22 mouse cellular contexts compared by ENCODE assay signal in the genomic region with DNA sequence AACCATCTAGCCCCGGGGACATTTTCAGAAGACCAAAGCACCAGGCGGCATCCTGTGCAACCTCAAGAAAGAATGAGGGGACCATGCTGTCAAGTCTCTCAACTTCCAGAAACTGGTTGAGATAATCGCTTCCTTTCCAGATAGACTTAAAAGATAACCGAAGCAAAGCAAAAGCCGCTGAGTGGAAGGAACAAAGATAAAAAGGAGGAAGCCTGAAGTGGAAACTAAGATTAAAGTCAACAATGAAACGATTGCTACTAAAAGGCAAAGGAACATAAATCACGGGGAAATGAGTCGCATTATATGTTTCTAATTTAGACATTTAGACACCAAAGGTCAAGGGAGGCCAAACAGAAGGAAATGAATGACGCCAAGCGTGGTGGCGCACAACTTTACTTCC. TPM values are rescaled to one million over a fixed set of nuclear protein-coding genes. Genes with fewer than 3 reads are reported as not detected.
DNase-seq lines count a peak whose midpoint lies in the region; ATAC-seq and TF ChIP-seq lines count a peak whose summit lies in the region.
"Had no signal": no experiment of that assay in that cellular context is flagged by ENCODE, and none has a peak within 500 bp of the region (broad histone marks: within the 10 kb centered on the region; RNA-seq: fewer than 3 reads in every experiment).

No protein-coding gene starts in this region.

- no peak overlapping the region for H3K27ac ChIP-seq in lung, embryonic 14.5 days (ENCODE audit: low read depth)
- no peak overlapping the region for H3K27ac ChIP-seq in intestine, embryonic 16.5 days (ENCODE audit: low read length)
- H3K27ac ChIP-seq in midbrain, embryonic 15.5 days: no peak overlapping the region
- H3K27ac ChIP-seq: embryonic facial prominence, embryonic 15.5 days; forebrain, embryonic 15.5 days; heart, adult 2 months; heart, embryonic 15.5 days; hindbrain, embryonic 13.5 days; hindbrain, postnatal 0 days had no signal

- 52% methylated on average over 11 of the region's 11 CpGs for WGBS in lung, embryonic 14.5 days
- 68% methylated on average over 11 of the region's 11 CpGs for WGBS in intestine, embryonic 16.5 days
- WGBS in midbrain, embryonic 15.5 days: 86% methylated on average over 11 of the region's 11 CpGs

- no peaks in the 10 kb centered on the region for H3K36me3 ChIP-seq in lung, embryonic 14.5 days (ENCODE audit: insufficient read depth)
- H3K36me3 ChIP-seq in intestine, embryonic 16.5 days (ENCODE audit: control insufficient read depth, insufficient read depth, low read length): no peaks in the 10 kb centered on the region
- H3K36me3 ChIP-seq in midbrain, embryonic 15.5 days (replicated peaks): no peaks in the 10 kb centered on the region
- H3K36me3 ChIP-seq: embryonic facial prominence, embryonic 15.5 days; forebrain, embryonic 15.5 days; heart, embryonic 15.5 days; hindbrain, embryonic 13.5 days had no signal

- H3K4me1 ChIP-seq in lung, embryonic 14.5 days (ENCODE audit: insufficient read depth): no peaks in the 10 kb centered on the region
- H3K4me1 ChIP-seq in intestine, embryonic 16.5 days (ENCODE audit: control insufficient read depth, insufficient read depth, low read length): no peaks in the 10 kb centered on the region
- H3K4me1 ChIP-seq in midbrain, embryonic 15.5 days: no peaks in the 10 kb centered on the region
- H3K4me1 ChIP-seq: embryonic facial prominence, embryonic 15.5 days; forebrain, embryonic 15.5 days; heart, embryonic 15.5 days; hindbrain, embryonic 13.5 days had no signal

- no peak for ATAC-seq in lung, embryonic 14.5 days (ENCODE audit: insufficient read depth)
- peak; percentile 47 for ATAC-seq in common myeloid progenitor, adult 5-6 weeks (replicated peaks; ENCODE audit: low read depth, poor library complexity, severe bottlenecking)
- ATAC-seq in intestine, embryonic 16.5 days: no peak
- no peak for ATAC-seq in midbrain, embryonic 15.5 days (replicated peaks)
- ATAC-seq: activated CD4-positive, CD25-positive, alpha-beta regulatory T cell, adult 4 months; forebrain, embryonic 15.5 days; hindbrain, postnatal 0 days had no signal

- DNase-seq in lung, embryonic 14.5 days: peak; percentile 43
- no peak for DNase-seq in lung, postnatal 4 days
- peak; percentile 46 for DNase-seq in thymus, postnatal 0 days (ENCODE audit: low spot score)
- no peak for DNase-seq in thymus, postnatal 14 days
- DNase-seq in left cerebral cortex, adult 8-10 months (ENCODE audit: low spot score in 2 of 2): no peak
- DNase-seq: adrenal gland, postnatal 14 days; cerebellum, adult 18-20 months; cerebellum, adult 9-11 months; cerebellum, postnatal 36 days; heart, adult 2 months; heart, postnatal 14 days had no signal

- H3K4me3 ChIP-seq in lung, embryonic 14.5 days (ENCODE audit: low read depth, low read length): no peak overlapping the region
- no peak overlapping the region for H3K4me3 ChIP-seq in intestine, embryonic 16.5 days (ENCODE audit: low read length)
- H3K4me3 ChIP-seq in midbrain, embryonic 15.5 days: no peak overlapping the region
- H3K4me3 ChIP-seq: embryonic facial prominence, embryonic 15.5 days; erythroblast, embryonic 14.5 days; forebrain, embryonic 15.5 days; heart, adult 2 months; heart, embryonic 15.5 days; hindbrain, embryonic 13.5 days had no signal

- no peak overlapping the region for H3K4me2 ChIP-seq in lung, embryonic 14.5 days
- H3K4me2 ChIP-seq in intestine, embryonic 16.5 days (ENCODE audit: low read depth, low read length): no peak overlapping the region
- no peak overlapping the region for H3K4me2 ChIP-seq in midbrain, embryonic 15.5 days
- H3K4me2 ChIP-seq: embryonic facial prominence, embryonic 15.5 days; forebrain, embryonic 15.5 days; heart, embryonic 11.5 days; heart, embryonic 15.5 days; hindbrain, embryonic 13.5 days had no signal

- peaks cover 1% of the 10 kb centered on the region for H3K9me3 ChIP-seq in lung, embryonic 14.5 days (ENCODE audit: low read depth, low read length)
- H3K9me3 ChIP-seq in intestine, embryonic 16.5 days (ENCODE audit: control insufficient read depth, low read length): peaks cover 3% of the 10 kb centered on the region; the same call in 1 of the 2 replicates
- peaks cover 2% of the 10 kb centered on the region for H3K9me3 ChIP-seq in midbrain, embryonic 15.5 days
- H3K9me3 ChIP-seq: embryonic facial prominence, embryonic 15.5 days had no signal

- no peaks in the 10 kb centered on the region for H3K27me3 ChIP-seq in lung, embryonic 14.5 days (ENCODE audit: insufficient read depth, low read length)
- no peaks in the 10 kb centered on the region for H3K27me3 ChIP-seq in intestine, embryonic 16.5 days (replicated peaks; ENCODE audit: control insufficient read depth, insufficient read depth, low read length)
- H3K27me3 ChIP-seq in midbrain, embryonic 15.5 days (replicated peaks): no peaks in the 10 kb centered on the region
- H3K27me3 ChIP-seq: embryonic facial prominence, embryonic 15.5 days; forebrain, embryonic 15.5 days; heart, embryonic 15.5 days; hindbrain, embryonic 13.5 days had no signal

- no peak for TF ChIP-seq CTCF in lung, embryonic 14.5 days (IDR thresholded peaks at IDR 0.05; ENCODE audit: low read depth)

- H3K9ac ChIP-seq in lung, embryonic 14.5 days: no peak overlapping the region
- H3K9ac ChIP-seq in intestine, embryonic 16.5 days (ENCODE audit: low read depth, low read length): no peak overlapping the region
- H3K9ac ChIP-seq in midbrain, embryonic 15.5 days: no peak overlapping the region
- H3K9ac ChIP-seq: embryonic facial prominence, embryonic 15.5 days; forebrain, embryonic 15.5 days; heart, embryonic 15.5 days; hindbrain, embryonic 13.5 days had no signal

RNA-seq across cellular contexts. Expression of a gene that starts 38.8 kb away (rescaled TPM):
- 817 and 867 TPM in 2 replicates for polyA plus RNA-seq in lung, embryonic 14.5 days (2014; fragmentation: Nextera tagmentation; extraction: Ambion mirVana)
- polyA plus RNA-seq in thymus, postnatal 0 days (2015; fragmentation: Nextera tagmentation; extraction: Ambion mirVana): 1,024 and 1,029 TPM in 2 replicates
- total RNA-seq in common myeloid progenitor, adult 5-6 weeks (2017): 435 and 557 TPM in 2 replicates
- total RNA-seq in left cerebral cortex, adult 8-10 months (2022): 10 to 100 TPM; 55.0 to 65.3 (median 63.9) TPM
- 451 and 495 TPM in 2 replicates for polyA plus RNA-seq in intestine, embryonic 16.5 days (2015; fragmentation: Nextera tagmentation; extraction: Ambion mirVana)
- polyA plus RNA-seq in midbrain, embryonic 15.5 days (2015; fragmentation: Nextera tagmentation; extraction: Ambion mirVana): 416 and 427 TPM in 2 replicates

Comparison
In these comparisons a context has a peak if more than half of its experiments do, and no peak if none do; other contexts are left out.
1. DNase-seq: peak in lung, embryonic 14.5 days (single experiment) and thymus, postnatal 0 days (single experiment); none in lung, postnatal 4 days (0 of 2), thymus, postnatal 14 days (single experiment) and left cerebral cortex, adult 8-10 months (0 of 2).